ENCODE assay signal across 34 mouse cellular contexts in genomic region chr19:23658350-23658749, GRCm38 (mm10). TPM values are rescaled to one million over a fixed set of nuclear protein-coding genes. Genes with fewer than 3 reads are reported as not detected.
"Had no signal": no experiment of that assay in that cellular context is flagged by ENCODE, and none has a peak within 500 bp of the region (broad histone marks: within the 10 kb centered on the region; RNA-seq: fewer than 3 reads in every experiment).

No protein-coding gene starts in this region.

- H3K9me3 ChIP-seq: embryonic facial prominence, embryonic 10.5 days; embryonic facial prominence, embryonic 12.5 days; embryonic facial prominence, embryonic 13.5 days; embryonic facial prominence, embryonic 15.5 days; forebrain, embryonic 10.5 days; forebrain, embryonic 12.5 days; forebrain, embryonic 15.5 days; heart, embryonic 10.5 days had no signal

- H3K4me1 ChIP-seq: embryonic facial prominence, embryonic 10.5 days; embryonic facial prominence, embryonic 12.5 days; embryonic facial prominence, embryonic 13.5 days; embryonic facial prominence, embryonic 15.5 days; forebrain, embryonic 10.5 days; forebrain, embryonic 12.5 days; forebrain, embryonic 15.5 days had no signal

- H3K27ac ChIP-seq: embryonic facial prominence, embryonic 10.5 days; embryonic facial prominence, embryonic 12.5 days; embryonic facial prominence, embryonic 13.5 days; embryonic facial prominence, embryonic 15.5 days; forebrain, embryonic 10.5 days; forebrain, embryonic 12.5 days; forebrain, embryonic 15.5 days; gastrocnemius, adult 2 months; heart, adult 2 months; heart, embryonic 10.5 days had no signal

- H3K36me3 ChIP-seq: embryonic facial prominence, embryonic 10.5 days; embryonic facial prominence, embryonic 12.5 days; embryonic facial prominence, embryonic 13.5 days; embryonic facial prominence, embryonic 15.5 days; forebrain, embryonic 10.5 days; forebrain, embryonic 12.5 days; forebrain, embryonic 15.5 days; heart, embryonic 10.5 days had no signal

- ATAC-seq: forebrain, embryonic 14.5 days; forebrain, embryonic 15.5 days; forebrain, embryonic 16.5 days had no signal

- DNase-seq: cerebellum, adult 8-10 months; cerebellum, adult 9-10 months; cerebellum, adult 9-11 months; cerebellum, postnatal 10 days; cerebellum, postnatal 14 days; cerebellum, postnatal 25 days; cerebellum, postnatal 36 days; embryo, embryonic 11 days; gastrocnemius, adult 2 months; gastrocnemius, postnatal 10 days; gastrocnemius, postnatal 14 days; gastrocnemius, postnatal 25 days; gastrocnemius, postnatal 36 days; heart, adult 11 months; heart, adult 18-20 months; heart, adult 2 months had no signal

- H3K4me3 ChIP-seq: embryonic facial prominence, embryonic 10.5 days; embryonic facial prominence, embryonic 12.5 days; embryonic facial prominence, embryonic 13.5 days; embryonic facial prominence, embryonic 15.5 days; erythroblast, embryonic 14.5 days; forebrain, embryonic 10.5 days; forebrain, embryonic 12.5 days; forebrain, embryonic 15.5 days; gastrocnemius, adult 2 months; heart, adult 2 months; heart, embryonic 10.5 days had no signal

- H3K9ac ChIP-seq: embryonic facial prominence, embryonic 12.5 days; embryonic facial prominence, embryonic 13.5 days; embryonic facial prominence, embryonic 15.5 days; forebrain, embryonic 12.5 days; forebrain, embryonic 15.5 days had no signal

- H3K4me2 ChIP-seq: embryonic facial prominence, embryonic 12.5 days; embryonic facial prominence, embryonic 13.5 days; embryonic facial prominence, embryonic 15.5 days; forebrain, embryonic 12.5 days; forebrain, embryonic 15.5 days had no signal

- H3K27me3 ChIP-seq: embryonic facial prominence, embryonic 12.5 days; embryonic facial prominence, embryonic 13.5 days; embryonic facial prominence, embryonic 15.5 days; forebrain, embryonic 12.5 days; forebrain, embryonic 15.5 days had no signal

RNA-seq across cellular contexts. Expression of gene 1700028P14Rik, which starts 5.7 kb away (rescaled TPM):
- total RNA-seq: common myeloid progenitor, adult 5-6 weeks; gastrocnemius, adult 18-20 months; gastrocnemius, adult 2 months; gastrocnemius, adult 8-10 months; gastrocnemius, postnatal 10 days; gastrocnemius, postnatal 14 days; gastrocnemius, postnatal 25 days; gastrocnemius, postnatal 36 days; gastrocnemius, postnatal 4 days; granulocyte monocyte progenitor cell, adult 5-6 weeks; heart, adult 18-20 months; heart, adult 2 months; heart, adult 8-10 months had no signal
- polyA plus RNA-seq: embryonic facial prominence, embryonic 13.5 days; erythroblast, embryonic 14.5 days; heart, embryonic 10.5 days; heart, embryonic 11.5 days had no signal
